Mouse (Mus musculus) thymus, adult 2 months (tissue): Measurements from ENCODE around the gene Nrarp. TPM values are rescaled to one million over a fixed set of nuclear protein-coding genes. Genes with fewer than 3 reads are reported as not detected.
A peak's percentile ranks its signal among the peaks of the same experiment; 100 is the strongest.

ENCODE experiments used
- DNase-seq: peaks from one replicate; pipeline ENCODE4 v3.0.0; 2021
- H3K27ac ChIP-seq: fragments of 200-500 bp; 2 replicates; pipeline ENCODE4 v1.5.1; 2012; ENCODE audit warnings: low read length, control low read depth; ENCODE audit not compliant: control insufficient read depth, insufficient read depth
- H3K27me3 ChIP-seq: fragments of 200-500 bp; 2 replicates; pipeline ENCODE4 v1.6.1; 2012; ENCODE audit warnings: mild to moderate bottlenecking, low read length, moderate library complexity, mixed read lengths; ENCODE audit not compliant: control insufficient read depth, insufficient read depth
- H3K36me3 ChIP-seq: fragments of 200-500 bp; 2 replicates; pipeline ENCODE4 v1.6.1; 2012; ENCODE audit warnings: mild to moderate bottlenecking, low read length, moderate library complexity; ENCODE audit not compliant: control insufficient read depth, insufficient read depth
- H3K4me1 ChIP-seq: fragments of 200-500 bp; replicated peaks from 2 replicates; pipeline ENCODE4 v1.6.1; 2012; ENCODE audit warnings: low read length; ENCODE audit not compliant: control insufficient read depth, insufficient read depth
- H3K4me3 ChIP-seq: fragments of 200-500 bp; 2 replicates; pipeline ENCODE4 v1.5.1; 2012; ENCODE audit warnings: mild to moderate bottlenecking, low read length, control low read depth, moderate library complexity; ENCODE audit not compliant: control insufficient read depth, insufficient read depth
- CTCF ChIP-seq: fragments of 200-500 bp; IDR thresholded peaks from 2 replicates; pipeline ENCODE4 v1.5.1; 2012; ENCODE audit warnings: mild to moderate bottlenecking, control low read depth, low read length, moderate library complexity, borderline replicate concordance; ENCODE audit not compliant: control insufficient read depth, poor library complexity, insufficient read depth; ENCODE audit errors: extremely low read depth
- POLR2A ChIP-seq: fragments of 200-500 bp; IDR thresholded peaks from 2 replicates; pipeline ENCODE4 v1.6.1; 2012; ENCODE audit warnings: mild to moderate bottlenecking, low read length, control low read depth, moderate library complexity; ENCODE audit not compliant: control insufficient read depth, poor library complexity, insufficient read depth; ENCODE audit errors: extremely low read depth
- WGBS: fragments of 180-500 bp; shearing (Covaris S2); methylation state at CpG from one replicate; pipeline ENCODE4 v1.1.7; 2018; 5-methylcytosine and 5-hydroxymethylcytosine counted together
- polyA plus RNA-seq: library from polyadenylated mRNA; depleted of rRNA; stranded (reverse); fragments of >200 nt; gene quantifications from 2 replicates; pipeline ENCODE4 v1.2.3, GENCODE M21; 2012

Nrarp gene
- polyA plus RNA-seq, 1 experiment: 13.7 TPM

DNA sequence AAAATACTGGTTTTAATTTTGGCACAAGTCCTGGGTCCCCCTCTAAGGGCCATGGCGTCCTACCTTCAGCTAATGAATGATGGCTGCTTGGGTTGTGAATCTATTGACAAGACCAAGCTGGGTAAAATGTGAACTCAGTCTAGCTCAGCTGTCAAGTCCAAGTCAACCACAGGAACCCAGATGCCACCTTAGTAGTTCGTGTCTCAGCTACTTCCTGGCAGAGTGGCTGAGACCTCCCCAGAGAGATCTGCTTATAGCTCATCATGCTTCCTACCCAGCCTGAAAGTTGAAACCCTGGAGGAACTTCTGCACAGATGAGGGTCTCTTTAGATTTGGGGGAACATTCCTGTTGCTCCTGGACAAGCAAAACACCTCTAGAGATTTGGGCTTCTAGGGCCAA lies 2.8 kb downstream of the Nrarp start:
- TF ChIP-seq CTCF (no peak), POLR2A (no peak)
- 26% methylated on average over 2 of the region's 2 CpGs for WGBS
- peak; percentile 33 for DNase-seq
- H3K27me3 ChIP-seq: no peaks in the 10 kb centered on the region
- H3K4me1 ChIP-seq: peaks cover 36% of the 10 kb centered on the region
- H3K27ac ChIP-seq: no peak overlapping the region
- H3K4me3 ChIP-seq: no peak overlapping the region
- no peaks in the 10 kb centered on the region for H3K36me3 ChIP-seq

DNA sequence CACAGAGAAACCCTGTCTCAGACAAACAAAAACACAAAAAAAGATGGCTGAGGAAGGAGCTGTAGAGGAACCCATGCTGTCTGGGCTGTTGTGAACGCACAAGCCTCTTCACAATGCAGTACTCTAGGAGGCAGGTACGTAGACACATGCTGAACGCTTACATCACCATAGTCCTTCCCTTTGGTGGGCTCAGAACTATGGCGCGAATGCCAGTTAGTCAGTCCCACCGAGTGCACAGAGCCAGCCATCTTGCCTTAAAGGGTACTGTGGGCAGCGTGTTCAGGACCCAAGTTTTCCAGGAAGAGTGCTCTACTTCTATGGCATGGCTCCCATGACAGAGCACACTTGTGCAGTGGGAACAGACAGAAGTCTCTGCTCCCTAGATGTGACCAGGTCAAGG lies 3.9 kb downstream of the Nrarp start:
- H3K27me3 ChIP-seq: no peaks in the 10 kb centered on the region
- no peak overlapping the region for H3K27ac ChIP-seq
- no peaks in the 10 kb centered on the region for H3K36me3 ChIP-seq
- no peak overlapping the region for H3K4me3 ChIP-seq
- DNase-seq: no peak
- WGBS: 96% methylated on average over 7 of the region's 7 CpGs
- peaks cover 36% of the 10 kb centered on the region for H3K4me1 ChIP-seq
- TF ChIP-seq CTCF (no peak), POLR2A (no peak)

DNA sequence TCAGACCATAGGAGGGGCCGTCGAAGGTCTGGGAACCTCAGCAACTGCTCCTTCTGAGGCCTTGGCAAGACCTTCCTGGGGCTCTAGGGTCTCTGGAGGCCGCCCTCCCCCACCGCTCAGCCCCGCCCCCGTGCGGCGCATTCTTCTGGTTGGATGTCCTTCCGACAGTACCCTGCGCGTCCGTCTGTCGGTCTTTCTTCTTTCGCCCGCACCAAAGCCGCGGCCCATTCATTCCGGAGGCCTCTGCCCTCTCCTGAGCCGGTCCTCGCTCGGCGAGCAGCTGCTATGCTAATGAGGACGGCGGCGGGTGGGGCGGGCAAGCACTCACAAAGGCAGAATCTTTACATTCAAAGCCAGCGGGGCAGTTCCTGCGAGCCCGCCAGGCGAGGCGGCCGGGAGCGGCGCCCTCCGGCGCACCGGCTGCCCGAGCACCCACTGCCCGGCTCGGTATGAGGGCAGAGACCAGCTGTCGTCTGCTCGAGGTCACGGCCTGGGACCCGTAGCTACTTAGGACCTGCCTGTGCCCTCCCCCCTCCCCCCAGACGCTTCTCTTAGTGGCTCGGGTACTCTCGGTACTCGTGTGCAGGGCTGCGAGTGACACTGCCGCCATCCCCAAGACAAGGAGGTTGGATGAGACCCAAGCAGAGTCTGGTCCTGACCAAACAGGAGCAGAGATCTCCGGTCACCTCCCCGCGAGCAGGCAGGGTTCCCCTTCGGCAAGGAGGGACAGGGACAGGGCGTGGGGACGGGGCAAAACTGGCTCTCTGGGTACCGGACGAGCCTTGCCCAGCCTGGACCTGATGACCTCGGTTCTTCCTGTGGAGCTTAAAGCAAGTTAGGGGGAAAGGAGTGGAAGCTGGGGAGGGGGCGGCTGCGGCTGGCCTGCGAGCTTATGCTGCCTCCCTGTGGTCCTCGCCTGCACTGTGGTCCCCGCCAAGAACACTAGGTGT lies 5.3 kb downstream of the Nrarp start:
- peak; percentile 67 for DNase-seq
- 3% methylated on average over 63 of the region's 64 CpGs for WGBS
- peaks cover 32% of the 10 kb centered on the region for H3K4me1 ChIP-seq

DNA sequence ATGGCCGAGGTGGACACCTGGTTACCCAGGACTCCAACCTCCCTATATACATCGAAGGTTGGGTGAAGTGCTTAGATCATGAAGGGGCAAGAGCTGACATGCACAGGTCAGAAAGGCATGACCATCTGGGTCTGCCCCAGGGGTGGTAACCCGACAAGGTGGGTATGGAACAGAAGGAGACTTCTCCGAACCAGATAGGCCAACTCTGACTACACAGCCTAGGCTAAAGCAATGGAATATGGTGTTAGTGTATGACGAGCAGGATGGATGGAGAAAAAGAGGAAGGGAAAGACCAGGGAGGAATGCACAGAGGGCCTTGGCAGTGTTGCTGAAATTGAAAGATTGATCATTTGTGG lies 6.0 kb downstream of the Nrarp start:
- Histone ChIP-seq H3K36me3 (no peaks in the 10 kb centered on the region), H3K27ac (no peak overlapping the region), H3K4me3 (no peak overlapping the region), H3K4me1 (peaks cover 27% of the 10 kb centered on the region), H3K27me3 (no peaks in the 10 kb centered on the region)
- DNase-seq: no peak
- WGBS: 53% methylated on average over 5 of the region's 5 CpGs
- no peak for TF ChIP-seq POLR2A
- TF ChIP-seq CTCF: no peak

More for the DNA sequence above, 5.3 kb downstream of the Nrarp start:
- Histone ChIP-seq H3K27ac (no peak overlapping the region), H3K27me3 (no peaks in the 10 kb centered on the region), H3K36me3 (no peaks in the 10 kb centered on the region), H3K4me3 (peak overlapping the region; percentile 53)
- TF ChIP-seq CTCF (0 out of 2 replicates have a peak, but pooled peaks have one; percentile 23), POLR2A (no peak)

DNA sequence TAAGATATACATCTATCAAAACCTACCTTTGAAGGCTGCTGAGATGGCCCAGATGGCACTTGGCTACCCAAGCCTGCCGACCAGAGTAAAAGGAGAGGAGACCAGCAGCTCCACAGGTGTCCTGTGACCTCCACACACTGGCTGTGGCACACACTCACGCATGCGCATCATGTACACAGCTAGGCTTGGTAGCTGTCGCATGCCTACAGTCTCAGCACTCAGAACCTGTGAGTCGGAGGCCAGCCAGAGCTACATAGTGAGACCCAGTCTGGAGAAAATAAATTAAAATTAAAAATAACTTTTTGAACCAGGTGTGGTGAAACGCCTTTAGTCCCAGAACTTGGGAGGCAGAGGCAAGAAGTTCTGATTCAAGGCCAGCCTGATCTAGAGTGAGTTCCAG lies 7.3 kb downstream of the Nrarp start:
- H3K27me3 ChIP-seq: no peaks in the 10 kb centered on the region
- 88% methylated on average over 6 of the region's 6 CpGs for WGBS
- TF ChIP-seq CTCF (no peak), POLR2A (no peak)
- DNase-seq: no peak
- no peak overlapping the region for H3K4me3 ChIP-seq
- H3K36me3 ChIP-seq: no peaks in the 10 kb centered on the region
- peaks cover 16% of the 10 kb centered on the region for H3K4me1 ChIP-seq
- no peak overlapping the region for H3K27ac ChIP-seq

DNA sequence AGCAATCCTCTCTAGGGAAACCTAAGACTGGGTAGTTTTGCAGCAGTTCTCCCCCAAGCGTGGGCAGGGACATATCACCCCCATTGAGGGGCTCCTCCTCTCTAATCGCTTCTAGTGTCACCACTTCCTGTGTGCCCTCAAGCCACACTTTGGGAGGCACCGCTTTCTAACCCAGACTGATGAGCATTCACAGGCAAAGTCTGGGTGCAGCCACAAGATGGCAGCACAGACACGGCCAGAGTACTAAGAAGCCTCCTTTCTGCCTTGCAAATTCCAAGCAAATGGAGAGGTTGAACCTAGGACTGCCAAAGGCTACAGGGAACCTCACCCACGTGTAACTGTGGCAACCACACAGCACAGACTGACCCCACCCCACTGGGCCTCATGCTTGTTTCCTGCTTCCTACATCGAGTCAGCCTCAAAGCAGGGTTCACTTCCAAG lies 12.8 kb downstream of the Nrarp start:
- Histone ChIP-seq H3K4me1 (peaks cover 35% of the 10 kb centered on the region), H3K27ac (no peak overlapping the region), H3K27me3 (no peaks in the 10 kb centered on the region), H3K36me3 (no peaks in the 10 kb centered on the region), H3K4me3 (no peak overlapping the region)
- TF ChIP-seq CTCF: peak; percentile 84
- TF ChIP-seq POLR2A: no peak
- 2% methylated on average over 6 of the region's 6 CpGs for WGBS
- DNase-seq: peak; percentile 82

DNA sequence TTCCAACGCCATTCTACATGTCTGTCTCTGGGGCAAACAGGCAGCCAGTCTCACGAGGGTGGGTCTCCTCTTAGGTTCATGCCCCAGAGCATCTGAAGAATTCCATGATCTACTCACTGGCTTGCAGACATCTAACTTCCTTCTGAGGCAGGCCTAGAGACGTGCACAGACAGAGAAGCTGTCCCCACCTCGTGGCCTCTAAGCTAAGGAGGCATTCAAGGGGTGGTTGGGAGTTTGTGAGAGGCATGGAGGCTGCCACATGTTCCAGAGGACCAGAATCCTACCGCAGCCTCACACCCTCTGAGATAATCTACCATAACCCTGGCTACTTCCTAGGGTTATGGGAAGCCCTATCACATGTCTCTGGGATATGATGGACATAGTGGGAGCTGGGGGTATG lies 13.4 kb downstream of the Nrarp start:
- peaks cover 35% of the 10 kb centered on the region for H3K4me1 ChIP-seq
- H3K36me3 ChIP-seq: no peaks in the 10 kb centered on the region
- peak overlapping the region; percentile 70; the same call in 1 of the 2 replicates for H3K4me3 ChIP-seq
- TF ChIP-seq POLR2A: no peak
- TF ChIP-seq CTCF: no peak
- no peaks in the 10 kb centered on the region for H3K27me3 ChIP-seq
- no peak for DNase-seq
- 39% methylated on average over 5 of the region's 5 CpGs for WGBS
- peak overlapping the region; percentile 92; the same call in 1 of the 2 replicates for H3K27ac ChIP-seq
